Mouse (Mus musculus): ENCODE measurements at regions not wholly inside any gene's neighbourhood (a gene's known extent, or its start where the extent isn't known, plus 50 kb on each side); places are given as distances from the start of the nearest gene placed in this dataset.

GRCm38 (mm10) chr3:41857446-41857845, 115.0 kb downstream of the D3Ertd751e start:
- DNase-seq (ENCODE audit: low spot score in 2 of 2) = no peak

GRCm38 (mm10) chr3:41862674-41863073, 120.3 kb downstream of the D3Ertd751e start:
- no peak for DNase-seq (ENCODE audit: low spot score in 2 of 2)

DNA sequence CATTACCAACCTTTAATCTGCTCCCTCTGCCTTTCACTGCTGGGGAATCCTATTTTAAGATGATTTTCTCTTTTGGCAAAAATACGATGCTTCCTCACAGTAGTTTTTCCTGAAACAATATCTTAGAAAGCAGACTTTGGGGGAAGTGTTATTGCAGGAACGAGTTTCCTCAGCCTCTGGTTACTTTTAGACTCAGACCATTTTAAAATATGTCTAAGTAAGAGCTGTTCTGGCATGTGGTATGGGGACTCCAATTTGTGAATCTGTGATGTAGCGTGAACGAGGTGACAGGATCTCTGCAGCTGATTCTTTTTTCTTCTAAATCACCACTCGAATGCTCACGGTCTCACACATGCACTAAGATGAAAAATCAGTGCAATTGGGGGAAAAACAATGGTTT, 166.5 kb downstream of the D3Ertd751e start:
- DNase-seq (ENCODE audit: low spot score in 2 of 2) = no peak

- DNase-seq (ENCODE audit: low spot score in 2 of 2) = no peak
These were observed 170.8 kb downstream of the D3Ertd751e start for GRCm38 (mm10) chr3:41913190-41913589.

DNA sequence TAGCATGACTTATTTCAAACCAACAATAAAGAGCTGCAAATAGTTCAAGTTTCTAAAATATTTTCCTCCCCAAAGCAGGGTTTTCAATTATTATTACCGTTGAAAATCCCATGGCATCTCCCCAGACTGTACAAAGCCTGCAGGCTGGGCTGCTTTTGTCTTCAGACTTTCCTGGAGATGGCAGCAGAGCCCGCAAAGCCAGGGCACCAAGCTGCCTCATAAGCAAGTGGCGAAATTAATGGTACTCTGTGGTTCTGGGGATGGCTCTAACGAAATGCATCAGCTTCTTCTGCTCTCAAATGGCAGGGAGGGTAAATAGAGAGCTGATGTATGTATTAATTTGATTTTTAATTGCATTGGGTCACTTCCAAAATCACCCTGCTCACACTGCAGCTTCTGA, 197.4 kb downstream of the D3Ertd751e start:
- no peak for DNase-seq (ENCODE audit: low spot score in 2 of 2)

GRCm38 (mm10) chr3:41942964-41943363, 200.6 kb downstream of the D3Ertd751e start:
- no peak for DNase-seq (ENCODE audit: low spot score in 2 of 2)

DNA sequence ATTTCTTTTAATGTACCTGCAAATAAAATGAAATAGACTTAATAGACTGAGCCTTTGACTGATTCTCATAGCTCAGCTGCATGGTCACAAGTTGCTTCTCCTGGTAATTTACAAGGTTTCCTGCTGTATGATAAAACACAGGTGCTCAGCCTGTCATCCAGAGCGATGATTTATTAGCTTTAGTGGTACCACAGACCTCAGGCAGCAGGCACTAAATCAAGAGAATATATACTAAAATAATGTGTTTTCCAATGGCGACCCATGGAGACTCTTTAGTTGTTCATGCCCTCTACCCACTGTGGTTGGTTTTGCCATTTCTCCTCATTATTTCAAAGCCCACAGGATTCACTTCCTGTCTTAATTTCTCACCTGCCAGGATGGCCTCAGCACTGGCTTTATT, 207.0 kb downstream of the D3Ertd751e start:
- no peak for DNase-seq (ENCODE audit: low spot score in 2 of 2)

DNA sequence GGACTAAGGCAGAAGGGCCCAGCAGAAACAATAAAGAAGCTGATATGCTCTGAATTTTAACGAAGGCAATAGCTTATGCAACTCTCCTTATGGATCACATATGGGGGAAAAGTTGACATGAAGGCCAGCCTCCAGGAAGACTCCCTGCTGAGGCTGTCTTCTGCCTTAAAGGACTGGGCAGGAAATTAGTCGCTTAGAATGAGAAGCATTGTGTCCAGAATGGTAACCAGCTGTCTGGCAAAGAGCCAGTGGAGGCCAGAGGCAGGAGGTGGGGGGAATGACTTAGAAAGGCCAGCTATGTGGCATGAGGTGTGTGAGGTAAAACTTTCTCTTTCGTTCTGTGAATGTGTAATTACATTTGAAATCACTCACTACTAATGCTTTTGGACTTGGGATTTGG, 215.0 kb downstream of the D3Ertd751e start:
- DNase-seq (ENCODE audit: low spot score in 2 of 2) = no peak

GRCm38 (mm10) chr3:41960209-41960608, 217.8 kb downstream of the D3Ertd751e start:
- DNase-seq (ENCODE audit: low spot score in 2 of 2) = no peak

- no peak for DNase-seq (ENCODE audit: low spot score in 2 of 2)
These were observed 220.5 kb downstream of the D3Ertd751e start for GRCm38 (mm10) chr3:41962923-41963322.

DNA sequence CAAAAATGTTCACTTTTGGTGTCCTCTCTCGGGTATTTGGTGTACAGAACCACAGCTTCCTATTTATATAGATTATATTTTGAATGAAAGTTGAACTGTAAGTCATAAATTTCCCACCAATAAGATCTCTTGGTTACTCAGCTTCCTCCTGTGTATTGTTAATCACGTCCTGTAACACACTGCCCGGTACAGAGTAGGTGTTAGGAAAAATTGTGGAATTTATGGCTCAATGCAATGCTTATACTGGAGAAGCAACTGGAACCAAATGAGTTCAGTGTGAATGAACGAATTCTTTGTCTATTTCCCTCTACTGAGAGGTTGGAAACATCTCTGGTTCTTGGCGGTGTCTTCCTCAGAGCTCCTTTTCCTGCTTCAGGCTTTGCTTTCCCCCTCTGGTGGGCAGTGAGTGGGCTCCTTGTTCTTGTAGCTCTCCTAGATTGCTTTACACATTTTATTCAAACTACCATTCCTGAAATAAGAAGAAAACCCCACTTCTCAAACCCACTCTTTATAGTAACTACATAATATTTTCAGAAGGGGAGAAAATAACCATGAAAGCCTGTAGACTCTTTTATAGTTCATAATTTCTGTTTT, 264.4 kb downstream of the D3Ertd751e start:
- DNase-seq (ENCODE audit: low spot score in 2 of 2) = no peak

- DNase-seq (ENCODE audit: low spot score in 2 of 2) = no peak
These were observed 280.8 kb downstream of the D3Ertd751e start for GRCm38 (mm10) chr3:42023187-42023586.

- no peak for DNase-seq (ENCODE audit: low spot score in 2 of 2)
These were observed 297.2 kb downstream of the D3Ertd751e start for GRCm38 (mm10) chr3:42039632-42040031.

DNA sequence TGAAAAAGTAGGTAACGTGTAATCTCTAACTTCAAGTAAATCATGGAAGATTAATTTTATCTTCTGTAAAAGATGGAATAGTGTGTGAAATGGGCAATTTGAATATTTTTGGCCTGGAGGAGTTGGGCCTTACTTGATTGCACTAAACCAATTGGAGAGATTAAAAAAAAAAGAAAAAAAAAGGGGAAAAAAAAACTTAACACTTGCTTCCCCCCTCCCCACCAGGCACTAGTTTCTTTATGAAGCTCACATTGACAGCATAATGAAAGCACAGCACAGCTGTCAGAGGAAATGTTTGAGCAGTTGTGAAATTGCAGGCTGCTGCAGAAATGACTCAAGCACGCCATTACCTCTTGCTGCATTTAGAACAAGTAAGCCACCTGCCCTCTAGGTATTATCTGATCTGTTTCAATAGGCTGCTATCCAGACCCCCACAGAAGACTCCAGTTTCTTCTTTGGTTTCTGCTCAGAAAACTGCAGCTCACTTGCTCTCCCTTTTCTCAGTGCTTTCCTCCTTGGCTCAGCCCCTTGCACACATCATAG, 297.9 kb downstream of the D3Ertd751e start:
- no peak for DNase-seq (ENCODE audit: low spot score in 2 of 2)

GRCm38 (mm10) chr3:42040959-42041358, 298.5 kb downstream of the D3Ertd751e start:
- no peak for DNase-seq (ENCODE audit: low spot score in 2 of 2)

DNA sequence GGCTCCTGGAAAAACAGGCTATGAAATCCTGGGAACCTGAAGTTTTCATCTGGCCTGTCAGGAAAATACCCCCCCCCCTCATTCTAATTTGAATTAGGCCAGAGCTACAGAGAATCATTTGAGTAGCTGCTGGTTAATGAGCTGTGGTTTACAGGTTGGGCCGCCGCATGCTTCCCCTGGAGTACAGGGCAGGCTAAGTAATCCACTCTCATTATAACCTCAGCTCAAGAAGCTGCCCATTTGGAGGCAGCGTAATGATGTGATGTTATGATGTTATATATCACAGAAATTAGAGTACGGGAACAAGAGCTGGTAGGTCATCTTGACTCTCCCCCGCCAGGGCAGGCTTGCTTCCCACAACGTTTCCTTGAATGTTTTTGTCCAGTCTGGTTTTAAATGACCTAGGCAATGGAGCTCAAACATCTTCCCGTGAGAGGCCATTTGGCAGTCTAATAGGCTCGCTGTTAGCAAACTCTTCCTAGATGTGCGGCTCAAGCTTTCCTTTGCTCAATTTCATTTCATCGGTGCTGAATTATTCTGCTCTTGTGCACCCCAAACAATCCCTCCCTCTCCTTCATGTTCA, 315.0 kb downstream of the D3Ertd751e start:
- no peak for DNase-seq (ENCODE audit: low spot score in 2 of 2)

GRCm38 (mm10) chr3:42065093-42065935, 322.9 kb downstream of the D3Ertd751e start:
- no peak for DNase-seq (ENCODE audit: low spot score in 2 of 2)

GRCm38 (mm10) chr3:42065962-42066361, 323.6 kb downstream of the D3Ertd751e start:
- no peak for DNase-seq (ENCODE audit: low spot score in 2 of 2)

- DNase-seq (ENCODE audit: low spot score in 2 of 2) = no peak
These were observed 324.6 kb downstream of the D3Ertd751e start for GRCm38 (mm10) chr3:42067036-42067435.

DNA sequence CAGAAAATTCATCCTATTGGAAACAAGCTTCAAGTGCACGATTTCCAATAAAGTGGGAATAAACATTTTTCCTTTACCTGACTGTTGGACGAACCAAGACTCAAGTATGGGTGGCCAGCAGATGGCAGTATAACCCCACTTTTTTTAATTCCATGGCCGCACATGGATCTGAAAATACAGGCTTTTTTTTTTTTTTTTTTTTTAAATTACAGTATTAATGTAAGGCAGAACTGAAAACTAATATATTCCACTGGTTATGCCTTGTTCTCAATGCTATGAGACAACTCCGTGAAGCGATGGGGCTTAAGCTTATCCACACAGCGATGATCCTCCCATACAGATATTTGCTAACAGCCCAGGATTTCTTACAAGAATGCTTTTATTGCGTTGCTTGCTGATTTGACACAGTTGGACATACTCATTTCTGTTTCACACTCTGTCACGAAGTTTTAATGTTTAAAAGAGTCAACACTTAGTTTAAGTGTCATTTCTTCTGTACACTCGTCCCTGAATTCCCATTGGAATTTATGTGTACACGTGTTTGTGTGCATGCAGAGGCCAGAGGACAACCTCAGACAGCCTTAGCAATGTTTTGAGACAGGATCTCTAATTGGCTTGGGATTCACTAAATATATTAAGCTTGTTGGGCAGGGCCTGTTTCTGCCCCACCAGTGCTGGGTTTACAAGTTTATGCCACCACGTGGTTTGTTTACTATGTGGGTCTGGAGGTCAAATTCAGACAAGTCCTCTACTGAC, 332.3 kb downstream of the D3Ertd751e start:
- DNase-seq (ENCODE audit: low spot score in 2 of 2) = peak in 1 of 2 experiments; percentile 3

DNA sequence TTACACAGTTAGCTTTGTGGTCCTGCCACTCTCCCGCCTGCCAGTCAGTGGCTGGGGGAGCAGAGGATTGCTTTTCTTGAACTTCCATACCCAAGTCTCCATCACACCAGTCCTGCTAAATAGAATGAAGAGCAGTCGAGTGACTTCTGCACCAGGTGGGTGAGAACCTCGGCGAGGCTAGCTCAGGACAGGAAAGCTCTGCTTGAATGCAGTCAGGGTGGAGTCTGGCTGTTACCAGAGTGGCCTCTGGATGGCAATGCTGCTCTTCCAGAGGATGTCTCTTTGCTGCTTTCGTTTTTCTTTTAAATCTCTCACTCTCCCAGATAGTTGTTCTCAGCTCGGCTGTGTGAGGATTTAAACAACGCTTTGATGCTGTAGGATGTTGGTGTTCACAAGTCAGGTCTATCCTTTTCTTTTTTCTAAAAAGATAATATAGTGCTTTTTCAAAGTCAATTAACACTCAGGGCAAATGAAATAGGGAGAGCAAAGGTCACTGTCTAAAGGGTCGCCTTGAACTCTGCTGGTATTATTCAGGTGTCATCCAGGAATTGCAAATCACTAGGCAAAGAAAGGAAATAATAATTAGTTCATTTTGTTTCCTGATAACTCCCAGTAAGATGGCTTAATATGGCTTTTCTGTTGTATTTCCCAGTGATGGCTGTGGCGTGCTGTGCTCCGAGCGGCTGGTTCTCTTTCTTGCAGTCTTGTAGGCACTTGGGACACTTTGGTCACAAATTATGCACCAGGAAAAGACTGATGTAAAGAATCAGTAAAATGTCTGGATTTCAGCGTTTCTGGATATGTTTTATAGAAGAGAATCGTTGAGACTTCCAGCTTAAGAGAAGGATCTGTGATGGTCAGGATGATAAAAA, 368.8 kb downstream of the D3Ertd751e start:
- peak; percentile 1 to 19 for DNase-seq (ENCODE audit: low spot score in 2 of 2)

Data from urinary bladder, adult 18-20 months (tissue).